Mouse (Mus musculus): ENCODE results near the gene Calcoco1.

Calcoco1 gene

DNA sequence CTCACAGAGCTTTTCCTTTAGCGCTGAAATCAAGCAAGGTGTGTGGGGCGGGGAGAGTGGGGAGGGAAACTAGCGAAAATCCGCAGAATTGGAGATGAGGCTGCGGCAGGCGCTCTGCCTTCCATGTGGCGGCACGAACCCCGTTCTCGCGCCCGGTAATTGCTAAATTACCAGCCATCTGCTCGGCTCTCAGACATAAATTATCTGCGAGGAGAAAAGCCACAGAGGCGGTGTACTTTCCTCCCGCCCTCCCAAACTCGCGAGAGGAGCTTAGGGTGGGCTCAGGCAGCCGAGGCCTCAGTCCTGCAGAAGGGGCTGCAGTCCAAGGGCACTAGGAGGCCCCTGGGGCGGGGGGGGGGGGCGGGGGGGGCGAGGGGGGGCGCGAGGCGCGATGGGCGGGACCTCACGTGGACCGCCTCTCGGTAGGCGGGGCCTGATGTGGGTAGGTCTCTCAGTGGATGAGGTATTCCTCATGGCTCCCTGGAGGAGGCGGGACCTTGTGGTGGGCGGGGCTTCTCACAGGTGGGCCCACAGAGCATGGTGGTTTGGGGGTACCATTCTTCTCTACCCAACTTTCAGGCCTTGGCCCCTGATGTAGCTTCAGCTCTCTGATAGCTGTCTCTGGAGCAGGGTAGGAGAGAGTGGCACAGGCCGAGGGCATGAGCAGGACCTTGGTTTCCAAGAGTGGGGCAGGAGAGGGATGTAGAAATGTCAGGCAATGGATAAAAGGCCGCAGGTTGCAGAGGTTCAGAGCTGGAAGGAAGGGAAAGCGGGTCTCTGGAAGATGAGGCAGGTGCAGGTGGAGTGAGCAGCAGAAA lies 14.4 kb upstream of the Calcoco1 start:
- no peak for DNase-seq

DNA sequence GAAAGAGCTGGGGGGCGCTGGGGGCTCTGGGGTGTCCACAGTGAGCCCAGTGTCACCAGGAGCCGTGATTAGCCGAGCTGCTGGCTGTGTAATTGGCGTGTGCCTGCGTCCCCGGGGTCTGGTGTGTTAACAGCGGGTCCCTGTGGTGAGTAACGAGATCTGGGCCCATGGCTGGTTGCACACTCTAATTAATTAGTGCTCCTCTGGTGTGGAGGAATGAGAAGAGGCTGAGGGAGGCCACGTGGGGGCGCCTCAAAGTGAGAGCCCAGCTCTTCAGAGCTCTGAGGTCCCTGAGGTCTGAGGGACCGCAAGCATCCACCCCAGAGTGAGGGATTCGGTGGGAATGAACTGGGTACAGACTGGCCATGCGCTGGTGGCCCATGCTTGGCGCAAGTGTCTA lies 13.1 kb upstream of the Calcoco1 start:
- DNase-seq, result no peak

DNA sequence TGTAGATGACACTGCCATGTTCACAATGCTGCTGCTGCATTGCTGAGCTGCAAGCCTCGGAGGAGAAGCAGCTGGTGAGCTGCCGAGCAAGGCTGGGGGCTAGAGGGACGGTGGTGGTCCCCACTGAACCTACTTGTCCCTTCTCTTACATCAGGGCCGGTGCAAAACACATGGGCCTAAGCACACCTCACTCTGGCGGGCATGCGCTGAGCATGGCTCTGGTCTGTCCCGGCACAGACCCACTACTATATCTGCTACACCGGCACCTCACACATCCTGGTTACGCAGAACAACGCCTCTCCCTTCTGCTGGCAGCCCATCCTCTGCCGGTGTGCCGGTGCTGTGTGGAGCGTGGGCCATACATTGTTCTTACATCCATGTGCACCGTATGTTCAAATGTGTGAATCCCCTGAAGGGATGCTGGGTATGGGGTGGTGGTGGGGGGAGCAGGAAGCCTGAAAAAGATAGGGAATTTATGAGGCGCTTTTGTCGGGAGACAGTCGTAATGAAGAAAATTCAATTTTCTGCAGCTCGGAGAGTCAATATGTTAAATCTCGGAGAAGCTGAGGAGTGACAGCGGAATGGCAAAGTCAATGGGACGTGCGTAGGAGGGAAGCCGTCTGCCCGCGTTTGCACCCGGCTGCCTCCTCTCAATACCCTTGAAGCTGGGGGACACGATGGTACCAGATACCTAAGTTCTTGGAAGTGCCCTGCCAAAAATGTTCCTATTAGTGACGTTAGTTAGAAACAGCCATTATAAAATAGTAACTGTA lies 12.0 kb upstream of the Calcoco1 start:
- DNase-seq, result no peak

DNA sequence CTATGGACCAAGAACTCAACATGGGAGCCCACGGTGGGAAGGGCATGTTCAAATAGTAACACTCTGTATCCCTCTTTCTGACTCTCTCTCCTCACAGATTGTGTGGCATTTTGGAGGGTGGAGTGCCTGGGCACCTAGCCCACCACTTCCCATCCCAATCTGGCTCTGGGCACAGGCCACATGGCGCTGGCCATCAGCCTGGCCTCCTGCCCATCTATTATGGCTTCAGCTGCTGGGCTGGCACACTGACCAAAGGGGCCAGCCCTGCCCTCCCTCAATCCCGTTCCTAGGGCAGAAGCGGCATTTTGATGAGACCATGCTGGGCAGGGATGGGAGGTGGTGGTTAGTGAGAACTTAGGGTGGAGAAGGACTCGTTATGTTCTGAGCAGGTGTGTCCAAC lies 11.3 kb upstream of the Calcoco1 start:
- DNase-seq, result no peak

DNA sequence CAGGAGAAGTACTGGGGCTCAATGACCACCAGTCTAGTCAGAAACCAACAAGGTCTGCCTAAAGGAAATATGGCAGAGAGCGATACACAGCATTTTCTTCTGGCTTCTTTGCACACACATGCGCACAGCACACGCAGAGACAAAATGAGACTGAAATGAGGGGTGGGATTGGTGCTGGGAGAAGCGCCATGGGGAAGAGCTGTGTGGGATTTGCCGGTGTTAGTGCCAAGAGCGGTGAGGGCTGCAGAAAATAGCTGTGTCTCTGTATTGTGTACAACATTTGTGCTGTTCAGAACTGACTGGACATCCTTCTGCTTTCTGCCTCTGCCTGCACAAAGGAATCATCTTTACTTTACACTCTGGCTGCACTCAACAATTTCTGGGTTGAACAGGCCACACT lies 10.4 kb upstream of the Calcoco1 start:
- no peak for DNase-seq

DNA sequence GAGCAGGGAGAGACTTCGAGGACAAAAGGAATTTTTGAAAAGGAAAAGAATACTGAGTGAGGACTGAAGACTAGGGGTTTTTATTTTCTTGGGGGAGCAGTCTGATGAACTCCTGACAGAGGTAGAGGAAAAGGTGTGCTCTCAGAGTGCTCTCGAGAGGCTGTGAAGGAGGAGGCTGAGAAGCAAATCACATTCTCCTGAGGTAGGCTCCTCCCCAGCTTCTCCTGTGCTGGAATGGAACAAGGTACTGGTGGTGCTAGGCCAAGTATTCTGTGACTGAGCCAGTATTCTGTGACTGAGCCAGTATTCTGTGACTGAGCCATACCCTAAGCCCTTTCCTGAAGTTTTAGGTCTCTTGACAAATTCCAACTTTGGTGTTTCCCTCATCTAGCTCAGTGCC lies 6.0 kb upstream of the Calcoco1 start:
- DNase-seq, result no peak

DNA sequence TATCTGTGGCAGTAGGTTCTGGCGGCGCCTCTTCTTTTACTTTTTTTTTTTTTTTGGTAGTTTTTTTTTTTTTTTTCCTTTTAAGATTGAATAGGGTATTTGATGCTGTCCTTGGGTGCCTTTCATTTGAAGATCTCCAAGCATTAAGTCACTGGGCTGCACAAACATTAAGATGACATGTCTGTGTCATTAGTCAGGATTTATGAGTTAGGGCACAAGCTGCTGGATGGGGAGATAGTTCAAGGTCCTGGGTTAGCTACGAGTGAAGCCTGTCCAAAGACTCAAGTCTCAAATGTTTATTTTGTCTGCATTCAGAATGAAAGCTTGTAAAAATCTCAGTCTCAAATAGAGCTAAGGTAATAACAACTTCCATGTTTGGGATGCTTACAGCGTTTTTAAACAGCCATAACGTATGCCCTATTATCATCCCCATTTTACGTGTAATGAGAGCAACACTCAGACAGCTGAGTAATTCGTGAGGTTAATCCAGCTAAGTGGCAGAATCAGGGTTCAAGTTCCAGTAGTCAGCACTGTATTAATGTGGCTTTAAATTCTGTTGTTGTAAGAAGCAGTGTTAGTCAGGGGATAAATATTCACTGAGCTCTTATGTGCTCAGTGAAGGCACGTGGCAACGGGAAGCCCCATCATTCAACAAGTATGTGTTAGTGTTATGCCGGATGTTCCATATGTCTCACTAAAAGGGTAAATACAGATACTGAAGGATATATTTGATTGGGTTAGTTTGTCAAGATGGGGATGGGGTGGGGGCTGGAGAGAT lies 1.6 kb upstream of the Calcoco1 start:
- DNase-seq, result no peak

DNA sequence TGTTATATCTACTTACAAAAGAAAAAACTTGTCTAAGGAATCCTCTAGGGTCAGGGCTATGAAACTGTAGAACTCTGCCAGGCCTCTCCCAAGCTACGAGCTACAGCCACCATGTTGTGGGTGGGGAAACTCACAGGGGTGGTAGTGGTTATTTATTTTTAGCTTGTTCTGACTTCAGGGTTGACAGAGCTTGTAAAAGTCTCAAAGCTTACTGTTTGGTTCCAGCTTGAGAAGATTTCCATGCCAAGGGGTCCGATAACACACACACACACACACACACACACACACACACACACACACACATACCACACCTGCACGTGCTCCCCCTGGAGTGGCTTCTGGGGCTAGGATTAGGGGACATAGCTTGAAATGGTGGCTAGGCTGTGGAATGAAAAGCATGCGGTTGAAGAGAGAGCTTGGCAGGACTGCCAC lies 538 bp upstream of the Calcoco1 start:
- no peak for DNase-seq

DNA sequence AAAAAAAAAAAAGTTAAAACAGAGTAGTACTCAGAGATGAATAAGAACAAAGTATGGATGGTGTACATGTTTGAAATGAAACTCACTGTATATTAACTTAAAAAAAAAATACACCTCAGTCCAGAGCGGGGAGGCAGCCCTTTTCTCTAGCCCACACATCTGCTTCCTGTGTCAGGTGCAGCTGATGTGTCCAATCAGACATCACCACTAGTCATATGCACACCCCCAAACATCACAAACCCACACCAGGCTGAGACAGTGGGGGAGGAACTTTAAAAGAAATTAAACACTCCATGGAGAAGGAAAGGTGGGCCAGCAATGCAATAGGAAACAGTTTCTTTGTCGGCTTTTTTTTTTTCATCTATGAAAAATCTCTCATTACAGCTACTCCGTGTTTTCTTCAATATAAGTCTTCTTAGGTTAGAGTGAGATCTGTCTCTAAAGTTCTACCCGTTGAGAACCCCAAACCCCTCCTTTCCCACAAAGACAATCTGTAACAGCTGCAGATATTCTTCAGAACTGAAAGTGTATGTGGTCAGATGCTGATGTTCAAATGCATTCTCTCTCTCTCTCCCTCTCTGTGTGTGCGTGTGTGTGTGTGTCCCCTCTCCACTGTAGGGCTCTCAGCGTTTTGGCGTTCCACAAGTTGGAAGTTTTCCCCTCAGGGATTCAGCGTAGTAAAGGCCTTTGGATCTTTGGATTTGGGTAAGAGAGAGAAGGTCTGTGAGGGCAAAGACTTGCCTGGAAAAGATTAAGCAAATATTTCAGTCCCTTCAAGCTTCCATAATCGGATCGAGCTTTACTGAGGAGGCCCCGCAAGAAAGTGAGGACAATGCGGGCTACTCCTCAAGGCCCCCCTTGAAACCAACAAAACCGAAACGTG lies 721 bp downstream of the Calcoco1 start:
- DNase-seq, result peak in 1 of 2 experiments; percentile 22

DNA sequence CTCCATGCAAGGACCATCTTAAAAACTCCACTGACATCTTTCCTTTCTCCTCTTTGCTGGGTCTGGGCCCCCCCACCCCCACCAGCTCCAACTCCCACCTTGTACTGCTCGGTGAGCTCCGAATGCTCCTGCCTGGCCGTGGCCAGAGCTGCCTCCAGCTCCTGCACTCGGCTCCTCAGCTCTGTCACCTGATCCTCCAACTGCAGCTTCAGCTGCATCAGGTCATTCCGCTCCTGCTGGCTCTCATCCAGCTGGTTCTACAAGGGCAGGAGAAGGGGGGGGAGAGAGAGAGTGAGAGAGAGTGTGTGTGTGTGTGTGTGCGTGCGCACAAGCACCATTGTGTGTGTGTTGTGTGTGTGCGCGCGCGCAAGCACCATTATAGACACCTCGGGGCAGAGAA lies 5.8 kb downstream of the Calcoco1 start:
- DNase-seq, result no peak

DNA sequence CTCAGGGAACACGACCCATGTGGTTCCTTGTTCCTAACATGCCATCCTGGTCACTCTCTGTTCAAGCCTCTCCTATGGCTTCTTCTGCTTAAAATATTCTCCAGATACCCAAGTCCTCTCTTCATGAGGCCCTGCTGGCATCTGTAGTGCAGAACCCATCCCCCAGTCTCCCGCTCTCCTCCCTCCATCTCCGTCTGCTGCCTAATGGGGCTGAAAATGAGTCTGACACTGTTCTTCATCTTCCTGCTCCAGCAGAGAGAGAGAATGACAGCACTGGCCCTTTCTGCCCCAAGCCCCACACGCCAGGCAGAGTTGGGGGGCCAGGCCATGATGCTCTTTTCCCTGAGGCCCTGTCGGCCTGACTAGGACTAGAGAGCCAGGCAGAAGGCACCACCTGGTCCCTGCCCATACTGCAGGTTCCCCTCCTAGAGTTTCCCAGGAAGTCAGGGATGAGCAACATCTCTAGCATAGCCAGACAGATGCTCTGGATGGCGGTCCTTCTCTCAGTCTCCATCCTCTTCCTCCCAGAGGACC lies 14.2 kb downstream of the Calcoco1 start:
- no peak for DNase-seq

DNA sequence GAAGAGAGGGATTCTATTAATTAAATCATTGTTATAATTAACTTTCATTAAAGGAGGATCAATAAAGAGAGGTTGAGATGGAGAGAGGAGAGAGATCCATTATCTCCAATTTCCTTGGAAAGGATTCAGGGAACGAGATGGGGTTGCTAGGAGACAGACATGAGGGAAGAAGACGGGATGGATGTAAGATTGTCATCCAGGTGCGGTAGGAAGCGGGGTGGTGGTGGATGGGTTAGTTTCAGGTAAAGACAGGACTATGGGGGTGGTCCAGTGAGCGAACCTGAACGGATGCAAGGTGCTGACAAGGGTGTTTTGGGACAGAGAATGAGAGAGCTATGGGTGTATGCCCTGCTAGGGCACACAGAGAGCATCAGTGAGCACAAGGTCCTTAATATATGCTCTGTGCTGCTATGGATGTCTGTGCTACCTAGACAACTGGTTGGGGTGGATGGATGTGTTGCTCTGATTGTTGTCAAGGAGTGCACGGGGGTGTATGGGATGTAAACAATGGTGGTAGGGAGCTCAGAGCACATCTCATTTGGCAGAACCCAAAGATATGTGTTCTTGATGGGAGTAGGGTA lies 16.0 kb downstream of the Calcoco1 start:
- DNase-seq, result no peak

DNA sequence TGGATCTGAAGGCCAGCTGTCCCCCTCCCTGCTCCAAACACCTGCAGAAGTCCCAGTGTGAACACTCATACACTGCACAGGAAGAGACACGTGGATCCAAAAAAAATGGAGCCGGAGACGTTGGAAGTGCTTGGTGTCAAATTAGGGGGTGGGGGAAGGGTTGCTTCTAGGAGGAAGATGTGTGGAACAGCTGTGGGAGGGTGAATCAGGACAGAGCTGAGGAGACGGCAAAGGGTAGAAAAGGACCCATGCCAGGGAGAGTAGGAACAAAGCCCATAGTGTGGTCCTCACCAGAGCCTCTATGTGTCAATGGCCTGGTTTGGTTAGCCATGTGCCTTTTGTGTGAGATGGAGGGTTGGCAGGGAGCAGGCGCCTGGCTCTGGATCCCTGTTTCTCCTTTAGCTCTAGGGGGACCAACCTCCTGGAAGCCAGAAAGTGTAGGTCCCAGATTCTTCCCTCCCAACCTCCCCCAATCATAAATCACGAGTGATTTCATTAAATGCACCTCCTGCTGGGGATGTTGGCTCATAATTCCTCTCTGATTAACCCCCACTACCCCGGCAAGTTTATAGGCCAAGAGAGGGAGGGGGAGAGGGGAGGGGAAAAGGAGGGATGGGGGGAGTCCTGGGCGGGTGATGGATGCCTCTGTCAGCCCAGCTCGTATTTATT lies 16.6 kb downstream of the Calcoco1 start:
- DNase-seq, result no peak

DNA sequence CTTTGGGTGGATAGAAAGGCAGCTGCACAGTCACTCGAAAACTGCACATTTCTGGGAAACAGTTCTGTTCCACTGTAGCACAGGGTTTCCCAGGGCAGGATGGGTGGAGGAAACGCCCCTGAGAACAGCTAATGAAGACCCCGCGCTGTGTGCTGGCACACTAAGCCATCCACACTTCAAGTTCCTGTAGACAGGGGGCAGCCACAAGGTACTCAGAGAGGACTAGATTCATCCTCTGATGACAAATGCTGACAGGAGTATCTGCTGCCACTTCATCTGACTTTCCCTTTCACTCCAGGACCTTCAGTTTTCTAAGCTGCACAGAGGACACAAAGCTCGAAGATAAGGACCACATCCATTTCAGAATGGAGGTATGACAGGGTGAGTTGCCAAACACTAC lies 17.2 kb downstream of the Calcoco1 start:
- DNase-seq, result no peak

DNA sequence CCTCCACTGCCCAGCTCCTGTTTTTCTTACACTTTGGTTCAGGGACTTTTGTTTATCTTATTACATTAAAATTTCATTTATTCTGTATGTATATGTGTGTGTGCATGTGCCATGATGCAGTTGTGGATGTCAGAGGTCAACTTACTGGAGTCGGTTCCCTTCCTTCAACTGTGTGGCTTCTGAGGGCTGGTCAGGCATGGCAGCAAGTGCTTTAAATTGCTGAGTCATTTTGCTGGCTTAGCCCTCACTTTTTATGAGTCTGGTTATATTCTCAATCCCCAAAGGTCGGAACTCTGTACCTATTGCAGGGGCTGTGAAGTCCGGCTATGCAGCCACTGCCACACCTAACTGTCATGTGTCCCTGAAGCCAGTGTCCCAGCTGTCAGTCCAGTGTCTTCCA lies 19.0 kb downstream of the Calcoco1 start:
- no peak for DNase-seq

DNA sequence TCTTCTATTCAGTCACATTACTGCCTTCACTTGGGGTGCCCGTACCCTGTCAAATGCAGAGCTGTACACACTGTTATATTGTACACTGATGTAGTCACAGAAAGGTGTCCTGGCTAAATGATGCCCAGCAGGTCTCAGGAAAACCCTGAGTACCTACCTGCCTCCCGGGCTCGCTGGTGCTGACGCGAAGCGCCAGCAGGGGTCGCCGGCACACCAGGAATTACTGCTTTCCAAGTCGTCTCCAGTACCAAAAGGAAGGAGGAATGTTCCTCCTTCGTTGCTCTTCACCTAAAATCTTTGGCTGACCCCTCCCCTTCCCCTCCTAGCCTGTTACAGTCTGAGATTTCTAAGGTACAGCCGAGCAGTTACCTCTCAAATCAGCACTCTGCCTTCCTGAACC lies 23.8 kb downstream of the Calcoco1 start:
- peak in 1 of 2 experiments; percentile 32 for DNase-seq

DNA sequence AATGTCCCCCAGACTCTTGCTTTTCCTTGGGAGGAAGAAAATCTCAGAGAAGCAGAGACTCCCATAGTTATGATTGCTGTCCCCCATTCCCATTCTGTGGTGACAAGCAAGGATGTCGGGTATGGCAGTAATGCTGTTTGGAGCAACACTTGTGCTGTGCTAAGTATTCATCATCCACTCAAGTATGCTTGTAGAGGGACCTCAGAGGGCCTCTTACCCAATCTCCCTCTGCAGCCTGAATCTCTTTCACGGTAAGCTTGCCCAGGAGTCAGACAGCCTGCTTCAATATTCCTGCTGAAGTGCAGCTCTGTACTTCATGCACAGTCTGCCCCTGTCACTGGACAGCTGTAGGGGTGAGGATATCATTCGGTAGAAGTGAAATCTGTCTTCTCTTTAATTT lies 25.1 kb downstream of the Calcoco1 start:
- no peak for DNase-seq

DNA sequence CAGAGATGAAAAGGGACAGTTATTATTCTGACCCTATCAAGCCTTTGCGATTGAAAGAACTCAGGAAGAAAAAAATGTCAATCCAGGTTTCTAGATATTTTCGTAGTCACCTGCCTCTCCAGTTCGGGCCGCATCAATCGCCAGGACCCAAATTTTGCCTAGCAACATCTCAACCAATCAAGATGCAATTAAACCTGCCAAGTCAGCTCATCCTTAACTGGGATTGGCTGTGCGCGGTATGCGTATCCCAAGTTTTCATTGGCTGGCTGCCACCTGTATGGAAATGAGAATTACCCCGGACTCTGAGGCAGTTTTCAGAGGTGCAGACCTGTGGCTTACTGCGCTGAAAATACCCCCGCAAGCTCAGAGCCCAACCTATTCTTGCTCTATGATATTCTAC lies 28.4 kb downstream of the Calcoco1 start:
- no peak for DNase-seq

DNA sequence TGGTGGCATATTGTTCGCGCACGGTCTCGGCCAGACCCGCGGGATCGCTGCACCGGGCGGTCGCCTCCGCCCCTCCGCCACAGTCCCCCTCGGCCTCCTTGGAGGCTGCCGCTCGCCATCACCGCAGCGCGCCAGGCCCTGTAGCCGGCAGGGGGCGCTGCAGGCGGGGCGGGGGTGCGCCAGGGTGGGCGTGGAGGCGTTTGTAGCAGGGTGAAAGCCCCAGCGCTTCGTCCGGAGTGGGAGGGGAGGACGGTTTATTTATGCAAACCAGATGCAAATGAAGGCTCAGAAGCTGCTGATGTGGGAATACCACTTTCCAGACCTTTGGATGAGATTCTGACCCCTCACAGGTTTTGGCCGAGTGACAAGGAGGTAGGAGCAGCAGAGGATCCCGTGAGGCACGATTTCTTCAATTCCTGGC lies 29.0 kb downstream of the Calcoco1 start:
- DNase-seq, result no peak

DNA sequence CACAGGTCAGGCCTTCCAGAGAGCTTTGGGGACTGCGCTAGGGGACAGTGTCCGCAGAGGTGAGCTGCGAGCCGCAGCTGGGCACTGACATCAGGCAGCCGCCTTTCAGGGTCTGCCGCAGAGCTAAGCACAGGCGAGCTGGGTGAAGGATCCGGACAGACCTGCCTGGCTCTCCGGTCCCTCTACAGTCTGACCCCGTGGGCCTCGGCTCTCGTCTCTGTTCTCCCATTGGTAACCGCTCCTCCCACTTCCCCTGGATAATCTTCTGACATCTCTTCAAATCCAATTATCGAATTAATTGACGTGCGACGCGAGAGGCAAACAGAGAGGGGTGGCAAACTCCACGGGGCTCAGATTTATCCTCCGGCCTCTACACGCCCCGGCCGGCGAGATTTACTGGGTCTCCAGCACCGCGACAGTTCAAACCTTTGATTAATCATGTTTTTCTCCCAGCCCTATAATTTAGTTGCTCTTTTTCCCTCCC lies 29.6 kb downstream of the Calcoco1 start:
- DNase-seq, result no peak

DNA sequence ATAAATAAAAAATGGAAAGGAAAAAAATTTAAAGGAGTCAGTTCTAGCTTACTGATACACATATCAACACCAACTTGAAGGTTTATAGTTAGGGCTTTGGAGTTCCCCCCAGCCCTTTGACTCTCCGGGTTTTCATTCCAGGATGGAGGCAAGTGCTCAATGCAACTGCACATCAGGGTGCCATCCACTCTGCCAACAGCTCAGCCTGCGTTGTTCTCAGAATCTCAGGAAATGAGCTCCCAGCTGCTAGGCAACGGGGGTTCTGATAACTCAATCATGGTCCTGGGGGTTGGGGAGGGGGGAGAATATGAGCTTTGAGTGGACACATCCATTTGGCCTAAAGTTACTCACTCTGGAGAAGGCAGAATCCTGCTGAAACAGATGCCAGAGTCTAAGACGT lies 36.2 kb downstream of the Calcoco1 start:
- no peak for DNase-seq

All from thymus, adult 18-20 months (tissue).